Mouse (Mus musculus): Measurements from ENCODE around the gene Acsm5.
"Not testable (repeated sequence)": the region's sequence is repeated elsewhere in the genome, so short reads cannot be mapped to it uniquely, and the experiment has no call there.

Gene Acsm5

DNA sequence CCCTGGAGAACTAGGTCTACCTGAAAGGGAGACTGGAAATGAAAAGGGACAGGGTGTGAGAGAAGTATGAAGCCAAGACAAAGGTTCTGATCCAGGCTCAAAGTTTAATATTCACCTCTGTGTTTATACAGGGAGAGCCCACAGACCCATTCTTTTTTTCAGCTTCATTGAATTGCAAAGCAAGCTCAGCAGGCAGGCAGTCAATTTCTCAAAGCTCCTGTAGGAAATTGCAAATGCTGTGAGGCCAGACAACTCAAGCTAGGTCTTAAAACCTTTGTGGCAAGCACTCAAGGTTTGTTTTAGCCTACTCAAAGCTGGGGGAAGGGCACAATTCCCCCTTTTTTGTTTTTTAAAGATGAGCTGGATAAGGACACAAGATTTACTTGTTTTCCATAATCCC, 26.3 kb downstream of the Acsm5 start:
- in situ Hi-C loops (cut with MboI, MseI): no loop called here

DNA sequence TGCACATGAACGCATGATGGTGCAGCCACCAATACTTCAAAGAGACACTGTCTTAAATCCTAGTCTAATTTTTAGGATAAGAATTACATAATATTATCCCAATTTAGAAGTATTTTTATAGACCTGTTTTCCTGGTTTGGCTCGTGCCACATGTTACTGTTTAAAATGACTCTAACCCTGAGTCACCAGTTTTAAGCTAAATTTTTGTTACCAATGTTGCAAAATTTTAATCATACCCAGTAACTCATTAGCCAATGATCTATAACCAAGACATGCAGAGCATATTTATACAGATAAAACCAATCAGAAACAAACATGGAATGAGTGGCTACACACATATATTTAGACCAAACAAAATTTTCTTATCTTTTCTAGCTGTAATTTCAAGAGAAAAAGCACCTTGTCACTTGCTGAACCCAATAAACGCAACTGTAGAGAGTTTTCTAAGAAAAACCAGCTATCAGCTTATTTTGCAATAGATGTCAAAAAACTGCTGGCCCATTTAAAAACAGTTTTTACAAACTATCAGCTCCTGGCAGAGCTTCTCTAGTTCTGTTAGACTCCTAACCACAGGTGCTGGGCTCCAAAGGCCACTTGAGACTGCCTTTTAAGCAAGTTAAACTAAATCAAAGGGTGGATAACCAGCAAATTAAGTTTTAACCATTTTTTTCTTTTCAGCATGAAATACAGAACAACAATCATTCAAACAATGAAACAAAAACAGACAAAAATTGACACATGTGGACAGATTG, 31.4 kb downstream of the Acsm5 start:
- in situ Hi-C loops (cut with MboI, MseI): no loop called here

DNA sequence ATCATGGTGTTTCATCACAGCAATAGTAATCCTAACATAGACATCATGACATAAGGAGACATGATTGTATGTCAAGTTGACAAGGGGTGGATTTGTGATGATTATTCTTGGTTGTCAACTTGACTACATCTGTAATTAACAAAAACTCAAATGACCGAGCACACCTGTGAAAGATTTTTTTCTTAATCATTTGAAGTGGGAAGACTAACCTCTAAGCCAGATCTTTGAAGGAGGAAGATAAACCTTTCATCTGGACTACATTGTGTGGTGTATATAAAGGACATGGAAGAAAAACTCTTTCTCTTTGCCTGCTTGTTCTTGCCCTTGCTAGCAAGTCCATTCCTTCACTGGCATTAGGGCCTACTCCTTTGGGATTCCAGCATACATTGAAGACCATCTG, 34.8 kb downstream of the Acsm5 start, which contains the start of gene Acsm2:
Gene Acsm2, plus strand, starts transcription at position 301 of the 400 bp plus-strand sequence.
- in situ Hi-C loops (cut with MboI, MseI): no loop called here

DNA sequence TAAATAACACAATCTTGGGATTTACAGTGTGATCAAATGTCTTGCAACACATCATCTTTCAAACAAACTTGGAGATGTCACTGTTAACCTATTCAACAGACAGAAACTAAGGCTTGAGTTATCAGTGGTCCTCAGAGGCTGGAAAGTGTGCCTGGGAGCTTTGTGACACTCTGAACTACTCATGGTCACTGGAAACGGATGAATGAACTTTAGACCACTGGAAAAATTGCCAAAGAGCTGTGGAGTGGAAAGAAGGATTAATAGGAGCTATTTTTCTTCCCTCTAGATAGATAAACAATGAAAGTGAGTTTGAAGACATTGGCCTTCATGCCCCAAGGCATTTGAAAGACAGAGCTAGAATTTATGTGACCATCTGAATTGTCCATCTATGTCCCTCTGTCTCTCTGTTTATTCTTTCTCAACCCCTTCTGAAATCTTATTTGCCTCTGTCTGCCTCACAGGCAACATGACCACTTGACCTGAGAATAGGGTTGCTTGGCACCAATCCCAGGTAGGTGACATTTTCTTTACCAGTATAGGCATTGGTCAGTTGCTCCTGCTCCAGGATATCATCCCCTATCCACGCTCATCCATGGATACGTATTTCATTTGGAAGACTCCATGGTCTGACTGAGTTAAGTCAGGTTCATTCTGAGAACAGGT, 40.7 kb downstream of the Acsm5 start:
- in situ Hi-C loops (cut with MboI, MseI): no loop called here

DNA sequence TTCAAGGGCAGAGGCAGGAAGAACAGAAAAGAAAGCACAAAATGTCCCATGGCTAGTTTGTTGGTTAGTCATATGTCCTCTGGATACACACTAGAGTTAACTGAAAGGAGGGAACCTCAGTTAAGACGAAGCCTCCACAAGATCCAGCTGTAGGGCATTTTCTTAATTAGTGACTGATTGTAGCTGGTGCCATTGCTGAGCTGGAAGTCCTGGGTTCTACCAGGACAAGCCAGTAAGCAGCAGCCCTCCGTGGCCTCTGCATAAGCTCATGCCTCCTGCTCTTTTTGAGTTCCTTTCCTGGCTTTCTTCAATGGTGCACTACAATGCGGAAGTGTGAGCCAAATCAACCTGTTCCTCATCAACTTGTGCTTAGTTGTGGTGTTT, 41.2 kb downstream of the Acsm5 start:
- in situ Hi-C loops (cut with MboI, MseI): no loop called here

DNA sequence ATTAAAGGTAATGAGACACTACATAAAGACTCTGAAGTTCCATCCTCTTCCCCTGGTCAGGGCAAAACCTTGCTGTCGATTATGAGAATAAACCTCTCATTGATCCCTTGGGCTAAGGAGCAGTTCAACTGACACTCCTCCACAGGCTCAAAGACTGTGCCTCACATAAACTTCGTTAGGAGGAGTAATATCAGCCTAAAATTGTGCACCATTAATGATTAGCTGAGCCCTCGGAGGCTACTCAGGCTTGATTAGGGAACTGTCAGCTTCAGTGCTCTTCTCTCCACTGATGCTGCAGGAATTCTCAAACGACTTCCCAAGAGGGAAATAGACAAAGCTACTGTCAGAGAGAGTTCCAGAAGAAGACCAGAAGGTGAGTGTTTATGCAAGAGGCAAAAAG, 42.2 kb downstream of the Acsm5 start:
- in situ Hi-C loops (cut with MboI, MseI): no loop called here

DNA sequence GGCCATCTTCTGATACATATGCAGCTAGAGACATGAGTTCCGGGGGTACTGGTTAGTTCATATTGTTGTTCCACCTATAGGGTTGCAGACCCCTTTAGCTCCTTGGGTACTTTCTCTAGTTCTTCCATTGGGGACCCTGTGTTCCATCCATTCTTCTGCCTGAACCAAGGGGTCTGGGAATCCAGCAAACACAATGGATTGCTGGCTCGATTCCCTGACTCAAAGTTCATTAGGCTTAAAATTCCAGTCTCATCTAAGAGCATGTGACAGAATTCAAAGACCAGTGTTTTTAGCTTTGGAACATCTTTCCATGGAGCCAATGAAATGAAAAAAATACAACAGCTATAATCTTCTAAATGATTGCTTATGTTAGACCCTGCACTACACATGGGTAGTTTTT, 43.2 kb downstream of the Acsm5 start:
- in situ Hi-C loops (cut with MboI, MseI): not testable (repeated sequence)

DNA sequence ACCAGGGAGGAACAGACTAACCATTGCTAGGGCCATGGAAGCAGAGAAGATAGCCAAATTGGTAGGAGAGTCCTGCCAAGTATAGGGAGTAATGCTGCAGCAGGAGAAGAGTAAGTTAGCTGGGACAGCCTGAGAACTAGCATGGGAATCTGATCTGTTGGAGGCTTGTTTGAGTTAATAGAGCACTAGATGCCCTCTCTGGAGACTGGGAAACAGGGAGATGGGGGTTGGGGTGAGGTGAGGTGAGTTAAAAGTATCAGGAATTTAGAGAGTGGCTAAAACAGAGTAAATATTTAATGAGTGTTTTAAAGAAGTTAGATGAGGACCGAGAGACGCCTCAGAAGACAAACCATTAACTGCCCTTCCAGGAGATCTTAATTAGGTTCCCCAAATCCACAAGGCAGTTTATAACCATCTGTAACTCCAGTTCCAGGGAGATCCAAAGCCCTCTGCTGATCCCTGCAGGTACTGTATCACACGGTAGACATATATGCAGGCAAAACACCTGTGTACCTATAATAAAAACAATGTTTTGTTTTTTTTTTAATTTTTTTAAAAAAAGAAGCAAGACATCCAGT, 75.4 kb downstream of the Acsm5 start:
- in situ Hi-C loops (cut with MboI, MseI): no loop called here

Data from T-helper 2 cell (primary cell).